9 mouse cellular contexts compared by ENCODE assay signal in genomic region chr19:7419134-7419533, GRCm38 (mm10). TPM values are rescaled to one million over a fixed set of nuclear protein-coding genes. Genes with fewer than 3 reads are reported as not detected.
A peak's percentile ranks its signal among the peaks of the same experiment; 100 is the strongest.
DNase-seq lines count a peak whose midpoint lies in the region; ATAC-seq lines count a peak whose summit lies in the region.
"Had no signal": no experiment of that assay in that cellular context is flagged by ENCODE, and none has a peak within 500 bp of the region (broad histone marks: within the 10 kb centered on the region; RNA-seq: fewer than 3 reads in every experiment).

No protein-coding gene starts in this region.

- no peak for ATAC-seq in megakaryocyte, adult 5-6 weeks (ENCODE audit: poor library complexity, severe bottlenecking)
- ATAC-seq in forebrain, embryonic 14.5 days = no peak
- no peak for ATAC-seq in stomach, embryonic 15.5 days (ENCODE audit: insufficient read depth, low FRiP score, low read depth)

- H3K4me1 ChIP-seq in megakaryocyte, embryonic 14.5 days = peaks cover 41% of the 10 kb centered on the region
- peaks cover 59% of the 10 kb centered on the region for H3K4me1 ChIP-seq in forebrain, embryonic 14.5 days (ENCODE audit: control insufficient read depth, insufficient read depth, low read length)
- peaks cover 62% of the 10 kb centered on the region for H3K4me1 ChIP-seq in stomach, embryonic 15.5 days

- peak overlapping the region; percentile 78 for H3K4me3 ChIP-seq in megakaryocyte, embryonic 14.5 days (replicated peaks)
- H3K4me3 ChIP-seq in forebrain, embryonic 14.5 days (ENCODE audit: low read depth, low read length) = peak overlapping the region; percentile 83
- peak overlapping the region; percentile 84 for H3K4me3 ChIP-seq in stomach, embryonic 15.5 days (replicated peaks)

- 32% methylated on average over 6 of the region's 6 CpGs for WGBS in forebrain, embryonic 14.5 days
- WGBS in stomach, embryonic 15.5 days = 21% methylated on average over 6 of the region's 6 CpGs

- peak overlapping the region; percentile 99 for H3K27ac ChIP-seq in forebrain, embryonic 14.5 days (ENCODE audit: low read depth, low read length)
- H3K27ac ChIP-seq in stomach, embryonic 15.5 days = no peak overlapping the region
- H3K27ac ChIP-seq: macrophage had no signal

- H3K36me3 ChIP-seq in megakaryocyte, embryonic 14.5 days (replicated peaks; ENCODE audit: low read length) = peaks cover 28% of the 10 kb centered on the region
- peaks cover 41% of the 10 kb centered on the region for H3K36me3 ChIP-seq in forebrain, embryonic 14.5 days (ENCODE audit: control insufficient read depth, insufficient read depth, low read length)
- H3K36me3 ChIP-seq in stomach, embryonic 15.5 days = peaks cover 10% of the 10 kb centered on the region; the same call in 1 of the 2 replicates

- peak overlapping the region; percentile 99 for H3K9ac ChIP-seq in forebrain, embryonic 14.5 days (ENCODE audit: low read length)
- H3K9ac ChIP-seq in stomach, embryonic 15.5 days = 0 out of 2 replicates have a peak overlapping the region, but pooled peaks have one; percentile 8

- H3K4me2 ChIP-seq in forebrain, embryonic 14.5 days (ENCODE audit: low read length) = peak overlapping the region; percentile 93
- H3K4me2 ChIP-seq in stomach, embryonic 15.5 days = peak overlapping the region; percentile 71

- no peak for DNase-seq in forebrain, embryonic 14.5 days (ENCODE audit: low spot score)
- peak; percentile 48 for DNase-seq in liver
- no peak for DNase-seq in embryo, embryonic 11 days
- DNase-seq in layer of hippocampus, postnatal 10 days (ENCODE audit: low spot score in 2 of 2) = no peak
- no peak for DNase-seq in layer of hippocampus, adult 18-20 months (ENCODE audit: low spot score in 2 of 2)

- peaks cover 35% of the 10 kb centered on the region for H3K27me3 ChIP-seq in megakaryocyte, embryonic 14.5 days (replicated peaks)
- no peaks in the 10 kb centered on the region for H3K27me3 ChIP-seq in forebrain, embryonic 14.5 days (replicated peaks; ENCODE audit: control insufficient read depth, insufficient read depth, low read length)
- H3K27me3 ChIP-seq in stomach, embryonic 15.5 days (replicated peaks) = no peaks in the 10 kb centered on the region

- H3K9me3 ChIP-seq in megakaryocyte, embryonic 14.5 days = peaks cover 8% of the 10 kb centered on the region
- no peaks in the 10 kb centered on the region for H3K9me3 ChIP-seq in forebrain, embryonic 14.5 days (replicated peaks; ENCODE audit: control insufficient read depth, low read length)
- H3K9me3 ChIP-seq in stomach, embryonic 15.5 days = no peaks in the 10 kb centered on the region

RNA-seq across cellular contexts. Expression of gene 2700081O15Rik, which starts 1.7 kb away (rescaled TPM):
- 4.0 and 14.7 TPM in 2 replicates for polyA plus RNA-seq in megakaryocyte, embryonic 14.5 days (2012; ENCODE audit: insufficient read depth, low replicate concordance)
- total RNA-seq in megakaryocyte, adult 5-6 weeks (2015) = 0.41 and 0.98 TPM in 2 replicates
- total RNA-seq in megakaryocyte, adult 5-6 weeks (2017) = 0.51 and 0.61 TPM in 2 replicates
- polyA plus RNA-seq in forebrain, embryonic 14.5 days (2014; fragmentation: Nextera tagmentation; extraction: Ambion mirVana) = 22.1 and 24.7 TPM in 2 replicates
- 6.5 and 7.5 TPM in 2 replicates for polyA plus RNA-seq in stomach, embryonic 15.5 days (2015; fragmentation: Nextera tagmentation; extraction: Ambion mirVana)
- total RNA-seq in layer of hippocampus, postnatal 10 days (2021) = 10 to 100 TPM; 70.8 to 72.1 TPM
- total RNA-seq in layer of hippocampus, adult 18-20 months (2021) = 10 to 100 TPM; 43.8 to 44.2 TPM

RNA-seq across cellular contexts. Expression of gene Spindoc, which starts 36.3 kb away (rescaled TPM):
- polyA plus RNA-seq in megakaryocyte, embryonic 14.5 days (2012; ENCODE audit: insufficient read depth, low replicate concordance) = 40.6 and 204 TPM in 2 replicates
- total RNA-seq in megakaryocyte, adult 5-6 weeks (2015) = 6.8 and 9.4 TPM in 2 replicates
- total RNA-seq in megakaryocyte, adult 5-6 weeks (2017) = 5.8 and 9.0 TPM in 2 replicates
- polyA plus RNA-seq in forebrain, embryonic 14.5 days (2014; fragmentation: Nextera tagmentation; extraction: Ambion mirVana) = 33.6 and 36.2 TPM in 2 replicates
- 22.5 and 22.8 TPM in 2 replicates for polyA plus RNA-seq in stomach, embryonic 15.5 days (2015; fragmentation: Nextera tagmentation; extraction: Ambion mirVana)
- 10 to 100 TPM; 39.0 to 45.6 TPM for total RNA-seq in layer of hippocampus, postnatal 10 days (2021)
- total RNA-seq in layer of hippocampus, adult 18-20 months (2021) = 10 to 100 TPM; 33.6 to 34.2 TPM

Comparison
In these comparisons a context has a peak if more than half of its experiments do, and no peak if none do; other contexts are left out.
1. RNA of gene 2700081O15Rik, which starts 1.7 kb away (total RNA-seq): 70.8 to 72.1 TPM in layer of hippocampus, postnatal 10 days and 43.8 to 44.2 TPM in layer of hippocampus, adult 18-20 months; 0.41 to 0.98 TPM in megakaryocyte, adult 5-6 weeks; every median in the first group is over 10 times any median in the second.
2. Peak in every context shown above with its lines, with median percentiles within 50 percentile points of each other: H3K4me3 ChIP-seq.